ENCODE assay signal across 23 mouse cellular contexts in genomic region chr8:116410041-116410440, GRCm38 (mm10).
A peak's percentile ranks its signal among the peaks of the same experiment; 100 is the strongest.
DNase-seq lines count a peak whose midpoint lies in the region; ATAC-seq and TF ChIP-seq lines count a peak whose summit lies in the region.
"Had no signal": no experiment of that assay in that cellular context is flagged by ENCODE, and none has a peak within 500 bp of the region (broad histone marks: within the 10 kb centered on the region; RNA-seq: fewer than 3 reads in every experiment).

No protein-coding gene starts in this region.

- TF ChIP-seq CTCF in lung, adult 2 months (IDR thresholded peaks at IDR 0.05; ENCODE audit: insufficient read depth, low read length): no peak

- no peak overlapping the region for H3K27ac ChIP-seq in midbrain, embryonic 11.5 days (ENCODE audit: low read depth, low read length)
- no peak overlapping the region for H3K27ac ChIP-seq in midbrain, embryonic 16.5 days (ENCODE audit: low read length)
- H3K27ac ChIP-seq: embryonic facial prominence, embryonic 10.5 days; embryonic facial prominence, embryonic 12.5 days; forebrain, embryonic 13.5 days; forebrain, embryonic 15.5 days had no signal

- DNase-seq in heart, adult 11 months: peak; percentile 52
- DNase-seq in heart, adult 8-10 months (ENCODE audit: low spot score): no peak
- peak; percentile 14 for DNase-seq in lung, postnatal 25 days (ENCODE audit: low spot score)
- DNase-seq in lung, adult 2 months: no peak
- DNase-seq in midbrain, embryonic 11.5 days (ENCODE audit: low spot score, missing footprints): peak; percentile 54
- DNase-seq: adrenal gland, adult 8-10 months; adrenal gland, postnatal 14 days; adrenal gland, postnatal 36 days; B cell, adult 2 months; cerebellum, adult 11-12 months; cerebellum, adult 2 months; cerebellum, adult 9-10 months; cerebellum, postnatal 10 days; cerebellum, postnatal 25 days had no signal

- H3K27me3 ChIP-seq in midbrain, embryonic 11.5 days (ENCODE audit: control insufficient read depth, insufficient read depth, low read length): peaks cover 2% of the 10 kb centered on the region; the same call in 1 of the 2 replicates
- H3K27me3 ChIP-seq in midbrain, embryonic 16.5 days (ENCODE audit: control insufficient read depth, insufficient read depth, low read depth, low read length): no peaks in the 10 kb centered on the region
- H3K27me3 ChIP-seq: embryonic facial prominence, embryonic 12.5 days; forebrain, embryonic 13.5 days; forebrain, embryonic 15.5 days; Patski had no signal

- TF ChIP-seq POLR2A in lung, adult 2 months (IDR thresholded peaks at IDR 0.05; ENCODE audit: borderline replicate concordance, extremely low read depth, low read depth, low read length): no peak

- H3K9me3 ChIP-seq in midbrain, embryonic 11.5 days (ENCODE audit: control insufficient read depth, low read length): no peaks in the 10 kb centered on the region
- no peaks in the 10 kb centered on the region for H3K9me3 ChIP-seq in midbrain, embryonic 16.5 days (replicated peaks; ENCODE audit: control insufficient read depth, low read length, poor library complexity, severe bottlenecking)
- H3K9me3 ChIP-seq: embryonic facial prominence, embryonic 10.5 days; embryonic facial prominence, embryonic 12.5 days; forebrain, embryonic 13.5 days; forebrain, embryonic 15.5 days had no signal

- H3K36me3 ChIP-seq in midbrain, embryonic 11.5 days (ENCODE audit: control insufficient read depth, insufficient read depth, low read length): no peaks in the 10 kb centered on the region
- H3K36me3 ChIP-seq in midbrain, embryonic 16.5 days (ENCODE audit: control insufficient read depth, insufficient read depth, low read length): no peaks in the 10 kb centered on the region
- H3K36me3 ChIP-seq: embryonic facial prominence, embryonic 10.5 days; embryonic facial prominence, embryonic 12.5 days; forebrain, embryonic 15.5 days; G1E had no signal

- ATAC-seq in midbrain, embryonic 11.5 days (ENCODE audit: low FRiP score): no peak
- no peak for ATAC-seq in midbrain, embryonic 16.5 days
- ATAC-seq: activated CD4-positive, CD25-positive, alpha-beta regulatory T cell, adult 4 months; CD4-positive, CD25-positive, alpha-beta regulatory T cell, adult 4 months; forebrain, embryonic 13.5 days; forebrain, embryonic 15.5 days; Patski had no signal

- H3K4me1 ChIP-seq in lung, adult 2 months (ENCODE audit: control insufficient read depth, insufficient read depth, low read length): peaks cover 4% of the 10 kb centered on the region
- H3K4me1 ChIP-seq in midbrain, embryonic 11.5 days (ENCODE audit: control insufficient read depth, insufficient read depth, low read length): peaks cover 7% of the 10 kb centered on the region
- H3K4me1 ChIP-seq in midbrain, embryonic 16.5 days (ENCODE audit: control insufficient read depth, insufficient read depth, low read length): peaks cover 6% of the 10 kb centered on the region; the same call in 1 of the 2 replicates
- H3K4me1 ChIP-seq: embryonic facial prominence, embryonic 12.5 days; forebrain, embryonic 15.5 days had no signal

- H3K9ac ChIP-seq in midbrain, embryonic 11.5 days (ENCODE audit: low read length): no peak overlapping the region
- no peak overlapping the region for H3K9ac ChIP-seq in midbrain, embryonic 16.5 days (ENCODE audit: low read depth, low read length)
- H3K9ac ChIP-seq: embryonic facial prominence, embryonic 12.5 days; forebrain, embryonic 13.5 days; forebrain, embryonic 15.5 days had no signal

- H3K4me2 ChIP-seq in midbrain, embryonic 11.5 days: no peak overlapping the region
- no peak overlapping the region for H3K4me2 ChIP-seq in midbrain, embryonic 16.5 days (ENCODE audit: low read length)
- H3K4me2 ChIP-seq: embryonic facial prominence, embryonic 12.5 days; forebrain, embryonic 13.5 days; forebrain, embryonic 15.5 days had no signal

- H3K4me3 ChIP-seq in lung, adult 2 months (replicated peaks; ENCODE audit: extremely low read depth, low read depth, low read length): no peak overlapping the region
- no peak overlapping the region for H3K4me3 ChIP-seq in midbrain, embryonic 11.5 days (ENCODE audit: low read depth, low read length)
- H3K4me3 ChIP-seq in midbrain, embryonic 16.5 days (ENCODE audit: low read depth, low read length): no peak overlapping the region
- H3K4me3 ChIP-seq: embryonic facial prominence, embryonic 10.5 days; embryonic facial prominence, embryonic 12.5 days; forebrain, embryonic 13.5 days; forebrain, embryonic 15.5 days had no signal

- WGBS in lung, adult 2 months: 51% methylated on average over 5 of the region's 5 CpGs
- WGBS in midbrain, embryonic 11.5 days: 85% methylated on average over 5 of the region's 5 CpGs
- WGBS in midbrain, embryonic 16.5 days: 76% methylated on average over 5 of the region's 5 CpGs

Comparison
In these comparisons a context has a peak if more than half of its experiments do, and no peak if none do; other contexts are left out.
1. DNase-seq: peak in heart, adult 11 months (single experiment), lung, postnatal 25 days (single experiment) and midbrain, embryonic 11.5 days (single experiment); none in heart, adult 8-10 months (single experiment) and lung, adult 2 months (single experiment).